Mouse (Mus musculus) neural tube, embryonic 11.5 days (tissue): Measurements from ENCODE around the gene 4930404H24Rik. TPM values are rescaled to one million over a fixed set of nuclear protein-coding genes. Genes with fewer than 3 reads are reported as not detected.
"Not testable (repeated sequence)": the region's sequence is repeated elsewhere in the genome, so short reads cannot be mapped to it uniquely, and the experiment has no call there.

ENCODE experiments used
- ATAC-seq: fragments of 200-750 bp; cut with Nextera tagmentation; 2 replicates; pipeline ENCODE4 v1.8.0; 2017; ENCODE audit warnings: moderate number of reproducible peaks, mild to moderate bottlenecking, moderate TSS enrichment, moderate library complexity; ENCODE audit not compliant: insufficient read depth, low FRiP score, low TSS enrichment
- DNase-seq: peaks from one replicate; pipeline ENCODE4 v3.0.0-alpha.2; 2015; ENCODE audit warnings: low spot score
- H3K27ac ChIP-seq: fragments of 300-500 bp; sonication (generic); 2 replicates; pipeline ENCODE4 v1.5.1; 2014; ENCODE audit warnings: low read depth, mild to moderate bottlenecking, low read length
- H3K27me3 ChIP-seq: fragments of 300-500 bp; sonication (generic); 2 replicates; pipeline ENCODE4 v1.6.1; 2014; ENCODE audit warnings: mild to moderate bottlenecking, low read length, mixed read lengths; ENCODE audit not compliant: control insufficient read depth, insufficient read depth
- H3K36me3 ChIP-seq: fragments of 300-500 bp; sonication (generic); 2 replicates; pipeline ENCODE4 v1.6.1; 2014; ENCODE audit warnings: mild to moderate bottlenecking, low read length, moderate library complexity, mixed read lengths; ENCODE audit not compliant: control insufficient read depth, insufficient read depth
- H3K4me1 ChIP-seq: fragments of 300-500 bp; sonication (generic); 2 replicates; pipeline ENCODE4 v1.6.1; 2014; ENCODE audit warnings: low read length, mixed read lengths; ENCODE audit not compliant: control insufficient read depth, insufficient read depth
- H3K4me2 ChIP-seq: fragments of 300-500 bp; sonication (generic); 2 replicates; pipeline ENCODE4 v1.6.1; 2014; ENCODE audit warnings: low read depth, mild to moderate bottlenecking, moderate library complexity
- H3K4me3 ChIP-seq: fragments of 300-500 bp; sonication (generic); 2 replicates; pipeline ENCODE4 v1.5.1; 2014; ENCODE audit warnings: low read depth, low read length
- H3K9ac ChIP-seq: fragments of 300-500 bp; sonication (generic); 2 replicates; pipeline ENCODE4 v1.6.1; 2014; ENCODE audit warnings: mild to moderate bottlenecking, low read length
- H3K9me3 ChIP-seq: fragments of 300-500 bp; sonication (generic); 2 replicates; pipeline ENCODE4 v1.6.1; 2016; ENCODE audit warnings: low read length; ENCODE audit not compliant: control insufficient read depth
- WGBS: fragments of 180-500 bp; shearing (Covaris S2); extraction: QIAGEN DNeasy Blood & Tissue Kit; methylation state at CpG from one replicate; pipeline ENCODE4 v1.1.7; 2014; 5-methylcytosine and 5-hydroxymethylcytosine counted together
- polyA plus RNA-seq: library from polyadenylated mRNA; unstranded; fragments of >200 nt; fragmentation: Nextera tagmentation; extraction: Ambion mirVana; gene quantifications from 2 replicates; pipeline ENCODE4 v1.2.1, GENCODE M21; 2014

4930404H24Rik gene
- polyA plus RNA-seq, 1 experiment from 2014 or later = not detected

GRCm38 (mm10) chr2:153484071-153484470 lies 8.5 kb upstream of the 4930404H24Rik start:
- Histone ChIP-seq H3K4me2 (no peak overlapping the region), H3K4me1 (peaks cover 16% of the 10 kb centered on the region), H3K4me3 (no peak overlapping the region), H3K36me3 (no peaks in the 10 kb centered on the region), H3K27me3 (no peaks in the 10 kb centered on the region), H3K9ac (peak overlapping the region; percentile 39; the same call in 1 of the 2 replicates), H3K9me3 (no peaks in the 10 kb centered on the region), H3K27ac (peak overlapping the region; percentile 75; the same call in 1 of the 2 replicates)
- DNase-seq = no peak
- ATAC-seq = no peak
- WGBS = 60% methylated on average over 4 of the region's 4 CpGs

GRCm38 (mm10) chr2:153490116-153490515 lies 2.5 kb upstream of the 4930404H24Rik start:
- ATAC-seq (no peak), DNase-seq (no peak)
- Histone ChIP-seq H3K4me3 (no peak overlapping the region), H3K36me3 (no peaks in the 10 kb centered on the region), H3K9ac (no peak overlapping the region), H3K4me2 (no peak overlapping the region), H3K27me3 (peaks cover 8% of the 10 kb centered on the region), H3K4me1 (peaks cover 19% of the 10 kb centered on the region), H3K27ac (no peak overlapping the region), H3K9me3 (no peaks in the 10 kb centered on the region)
- WGBS = 72% methylated on average over 1 of the region's 1 CpGs

GRCm38 (mm10) chr2:153490940-153491339 lies 1.6 kb upstream of the 4930404H24Rik start:
- no peaks in the 10 kb centered on the region for H3K36me3 ChIP-seq
- DNase-seq = no peak
- 25% methylated on average over 5 of the region's 5 CpGs for WGBS
- no peak overlapping the region for H3K9ac ChIP-seq
- no peak overlapping the region for H3K4me2 ChIP-seq
- H3K27ac ChIP-seq = no peak overlapping the region
- no peak overlapping the region for H3K4me3 ChIP-seq
- ATAC-seq = no peak
- H3K9me3 ChIP-seq = no peaks in the 10 kb centered on the region
- H3K4me1 ChIP-seq = peaks cover 19% of the 10 kb centered on the region
- H3K27me3 ChIP-seq = peaks cover 8% of the 10 kb centered on the region

- Histone ChIP-seq H3K9me3 (no peaks in the 10 kb centered on the region), H3K36me3 (no peaks in the 10 kb centered on the region), H3K27ac (no peak overlapping the region), H3K27me3 (peaks cover 8% of the 10 kb centered on the region), H3K4me1 (peaks cover 25% of the 10 kb centered on the region), H3K4me3 (peak overlapping the region; percentile 41), H3K4me2 (peak overlapping the region; percentile 86), H3K9ac (peak overlapping the region; percentile 54)
- ATAC-seq (no peak), DNase-seq (no peak)
- WGBS = 7% methylated on average over 18 of the region's 18 CpGs
Measured at GRCm38 (mm10) chr2:153491512-153492178, 945 bp upstream of the 4930404H24Rik start.

- no peaks in the 10 kb centered on the region for H3K36me3 ChIP-seq
- H3K27ac ChIP-seq = peak overlapping the region; percentile 65; the same call in 1 of the 2 replicates
- peaks cover 30% of the 10 kb centered on the region for H3K4me1 ChIP-seq
- DNase-seq (peak; percentile 45), ATAC-seq (peak; percentile 9; the same call in 1 of the 2 replicates)
- H3K9me3 ChIP-seq = no peaks in the 10 kb centered on the region
- peaks cover 8% of the 10 kb centered on the region for H3K27me3 ChIP-seq
- peak overlapping the region; percentile 41 for H3K4me3 ChIP-seq
- H3K4me2 ChIP-seq = peak overlapping the region; percentile 86
- peak overlapping the region; percentile 54 for H3K9ac ChIP-seq
- under 1% methylated on average over 24 of the region's 24 CpGs for WGBS
Measured at GRCm38 (mm10) chr2:153492179-153492517, 442 bp upstream of the 4930404H24Rik start.

- DNase-seq (no peak), ATAC-seq (no peak)
- H3K9ac ChIP-seq = no peak overlapping the region
- peaks cover 30% of the 10 kb centered on the region for H3K4me1 ChIP-seq
- 0 out of 2 replicates have a peak overlapping the region, but pooled peaks have one; percentile 41 for H3K4me3 ChIP-seq
- H3K36me3 ChIP-seq = no peaks in the 10 kb centered on the region
- no peaks in the 10 kb centered on the region for H3K9me3 ChIP-seq
- H3K27me3 ChIP-seq = peaks cover 8% of the 10 kb centered on the region
- H3K27ac ChIP-seq = no peak overlapping the region
- WGBS = 20% methylated on average over 2 of the region's 2 CpGs
- H3K4me2 ChIP-seq = peak overlapping the region; percentile 86
Measured at GRCm38 (mm10) chr2:153493393-153493731, 772 bp downstream of the 4930404H24Rik start.

GRCm38 (mm10) chr2:153493781-153494292 lies 1.2 kb downstream of the 4930404H24Rik start:
- Histone ChIP-seq H3K9ac (no peak overlapping the region), H3K9me3 (no peaks in the 10 kb centered on the region), H3K4me2 (0 out of 2 replicates have a peak overlapping the region, but pooled peaks have one; percentile 19), H3K4me1 (peaks cover 30% of the 10 kb centered on the region), H3K27me3 (peaks cover 11% of the 10 kb centered on the region), H3K36me3 (no peaks in the 10 kb centered on the region), H3K4me3 (no peak overlapping the region), H3K27ac (0 out of 2 replicates have a peak overlapping the region, but pooled peaks have one; percentile 23)
- 12% methylated on average over 6 of the region's 6 CpGs for WGBS
- no peak for DNase-seq
- ATAC-seq = no peak

GRCm38 (mm10) chr2:153494293-153494811 lies 1.8 kb downstream of the 4930404H24Rik start:
- Histone ChIP-seq H3K27me3 (peaks cover 11% of the 10 kb centered on the region), H3K4me3 (no peak overlapping the region), H3K4me2 (0 out of 2 replicates have a peak overlapping the region, but pooled peaks have one; percentile 19), H3K4me1 (peaks cover 30% of the 10 kb centered on the region), H3K9ac (no peak overlapping the region), H3K27ac (0 out of 2 replicates have a peak overlapping the region, but pooled peaks have one; percentile 23), H3K36me3 (no peaks in the 10 kb centered on the region), H3K9me3 (no peaks in the 10 kb centered on the region)
- 17% methylated on average over 9 of the region's 9 CpGs for WGBS
- ATAC-seq (no peak), DNase-seq (peak; percentile 48)

- H3K9ac ChIP-seq, H3K27ac ChIP-seq, DNase-seq, H3K4me3 ChIP-seq, ATAC-seq, H3K9me3 ChIP-seq, H3K4me2 ChIP-seq, H3K36me3 ChIP-seq: not testable (repeated sequence)
- WGBS = 91% methylated on average over 4 of the region's 4 CpGs
- Histone ChIP-seq H3K27me3 (peaks cover 11% of the 10 kb centered on the region), H3K4me1 (peaks cover 30% of the 10 kb centered on the region)
Measured at GRCm38 (mm10) chr2:153495391-153495790, 2.8 kb downstream of the 4930404H24Rik start.
